Mouse (Mus musculus): ENCODE results near the gene Acsbg2.

GRCm38 (mm10) chr17:56829171-56829570, 45.1 kb downstream of the Acsbg2 start:
- TF ChIP-seq CTCF (IDR thresholded peaks at IDR 0.05; ENCODE audit: low read depth), result no peak
- TF ChIP-seq EP300 (optimal IDR thresholded peaks at IDR 0.05), result no peak

All from stomach, postnatal 0 days (tissue).